Mouse (Mus musculus): ENCODE data around the gene Gm14569.

Gm14569 gene

GRCm38 (mm10) chrX:36491730-36492129 is at the start of gene Gm14569:
Gene Gm14569, minus strand, starts transcription at chrX:36491830.
- no peak for DNase-seq (ENCODE audit: low read depth, low spot score)

GRCm38 (mm10) chrX:36534514-36534913 is 42.9 kb upstream of the Gm14569 start:
- peak; percentile 40 for DNase-seq (ENCODE audit: low read depth, low spot score)

DNA sequence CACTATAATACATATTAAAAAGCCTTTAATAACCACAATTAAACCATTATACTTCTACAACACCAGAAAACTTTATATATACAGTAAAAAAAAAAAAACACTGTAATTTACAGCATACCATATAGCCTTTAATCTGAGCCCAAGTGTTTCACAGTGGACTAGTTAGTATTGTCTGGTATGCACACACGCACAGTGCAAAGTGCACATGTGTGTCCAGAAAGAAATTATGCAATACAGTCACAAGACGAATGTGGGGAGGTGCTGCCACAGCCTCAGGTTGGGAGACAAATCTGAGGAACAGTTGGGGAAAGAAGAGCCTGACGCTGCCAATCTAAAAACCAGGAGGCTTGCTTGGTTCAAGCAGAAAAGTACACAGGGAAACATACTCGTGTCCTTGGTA is 42.1 kb upstream of the Gm14569 start:
- no peak for DNase-seq (ENCODE audit: low read depth, low spot score)

GRCm38 (mm10) chrX:36530251-36530650 is 38.6 kb upstream of the Gm14569 start:
- DNase-seq (ENCODE audit: low read depth, low spot score) = no peak

DNA sequence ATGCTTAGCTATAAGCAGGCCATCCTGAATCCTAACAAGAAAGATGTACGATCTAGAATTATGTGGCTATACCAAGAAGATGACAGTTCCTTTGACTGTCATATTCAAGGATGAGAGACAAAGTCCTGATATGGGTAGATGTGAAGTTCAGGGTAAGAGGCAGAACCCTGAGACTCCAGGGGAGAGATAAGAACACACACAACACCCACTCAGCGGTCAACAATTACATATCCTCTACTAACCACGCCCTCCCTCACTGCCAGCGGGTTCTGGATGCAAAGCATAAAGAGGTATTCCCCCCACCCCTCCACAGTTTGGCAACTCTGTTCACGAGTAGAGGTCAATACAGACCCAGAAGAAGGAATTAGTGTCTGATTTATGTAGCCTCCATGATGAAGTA is 32.1 kb upstream of the Gm14569 start:
- no peak for DNase-seq (ENCODE audit: low read depth, low spot score)

DNA sequence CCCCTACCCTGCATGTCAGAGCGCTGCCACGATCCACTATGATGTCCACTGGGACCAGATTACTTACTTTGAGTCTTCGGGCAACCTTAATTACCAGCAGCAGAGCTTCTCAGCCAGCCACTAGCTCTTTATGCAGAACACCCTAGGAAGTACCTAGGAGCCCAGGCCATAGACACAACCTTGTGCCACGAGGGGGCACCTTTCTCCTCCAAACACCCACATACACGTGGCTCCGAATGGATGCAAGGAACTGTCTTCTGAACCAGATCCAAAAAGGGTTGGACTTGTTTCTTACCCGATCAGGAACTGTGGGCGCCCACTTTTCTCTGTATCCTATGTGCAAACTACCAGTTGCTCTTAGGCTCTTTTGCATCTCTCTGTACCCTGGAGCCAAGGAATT is 22.1 kb upstream of the Gm14569 start:
- no peak for DNase-seq (ENCODE audit: low read depth, low spot score)

DNA sequence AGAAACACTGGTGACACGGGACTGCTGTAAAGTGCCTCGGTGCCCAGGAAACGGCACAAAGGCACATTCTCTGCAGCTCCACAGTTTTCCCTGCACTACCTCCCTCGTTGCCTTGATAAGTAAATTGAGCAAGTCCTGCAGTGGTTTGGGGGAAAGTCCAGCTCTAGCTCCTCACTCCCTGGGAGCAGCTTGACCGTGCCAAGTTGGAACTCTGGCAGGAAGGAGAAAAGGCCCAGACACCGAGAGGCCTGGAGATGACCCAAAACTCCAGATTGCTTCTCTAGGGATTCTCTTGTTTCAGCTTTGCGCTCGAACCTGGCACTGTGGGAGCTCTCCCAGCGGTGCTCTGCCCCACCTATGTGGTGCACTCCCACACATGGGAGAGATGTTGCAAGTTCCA is 21.6 kb upstream of the Gm14569 start:
- no peak for DNase-seq (ENCODE audit: low read depth, low spot score)

GRCm38 (mm10) chrX:36506863-36507262 is 15.2 kb upstream of the Gm14569 start:
- DNase-seq (ENCODE audit: low read depth, low spot score) = peak; percentile 11

DNA sequence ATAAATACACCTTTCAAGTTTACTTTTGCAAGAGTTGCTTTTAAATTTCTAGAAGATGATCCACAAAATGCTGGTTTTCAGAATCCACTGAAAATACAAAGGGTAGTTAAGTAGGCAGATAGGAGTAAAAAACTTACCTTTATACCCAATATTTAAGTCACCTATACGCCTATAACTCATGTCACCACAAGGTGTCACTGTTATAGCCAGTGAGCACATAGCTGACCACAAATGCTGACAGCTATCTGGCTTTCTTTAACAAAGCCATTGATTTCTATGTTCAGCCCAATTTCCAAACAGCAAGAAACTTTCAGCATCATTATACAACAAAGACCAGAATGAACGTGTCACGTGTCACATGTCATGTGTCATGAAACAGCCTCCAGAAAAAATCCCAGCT is 2.1 kb downstream of the Gm14569 start:
- no peak for DNase-seq (ENCODE audit: low read depth, low spot score)

DNA sequence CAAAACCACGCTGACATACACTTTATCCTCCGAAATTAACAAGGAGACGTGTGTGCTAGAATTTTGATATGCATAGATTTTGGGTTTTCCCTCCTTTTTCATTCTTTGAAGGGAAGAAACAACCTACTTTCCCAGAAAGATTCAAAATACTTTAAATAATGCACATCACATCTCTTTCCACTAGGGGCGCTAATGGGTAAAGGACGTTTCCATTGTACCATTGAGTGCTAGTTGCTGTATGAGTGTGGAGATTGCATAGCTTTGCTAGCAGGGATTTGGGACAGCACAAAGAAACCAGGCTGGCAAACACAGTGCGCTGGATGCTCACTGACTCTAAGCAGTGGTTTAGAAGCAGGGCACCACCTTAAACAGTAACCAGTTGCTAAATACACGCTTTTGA is 3.6 kb downstream of the Gm14569 start:
- DNase-seq (ENCODE audit: low read depth, low spot score) = no peak

- DNase-seq (ENCODE audit: low read depth, low spot score) = no peak
Observed at GRCm38 (mm10) chrX:36474873-36475272, 16.8 kb downstream of the Gm14569 start.

DNA sequence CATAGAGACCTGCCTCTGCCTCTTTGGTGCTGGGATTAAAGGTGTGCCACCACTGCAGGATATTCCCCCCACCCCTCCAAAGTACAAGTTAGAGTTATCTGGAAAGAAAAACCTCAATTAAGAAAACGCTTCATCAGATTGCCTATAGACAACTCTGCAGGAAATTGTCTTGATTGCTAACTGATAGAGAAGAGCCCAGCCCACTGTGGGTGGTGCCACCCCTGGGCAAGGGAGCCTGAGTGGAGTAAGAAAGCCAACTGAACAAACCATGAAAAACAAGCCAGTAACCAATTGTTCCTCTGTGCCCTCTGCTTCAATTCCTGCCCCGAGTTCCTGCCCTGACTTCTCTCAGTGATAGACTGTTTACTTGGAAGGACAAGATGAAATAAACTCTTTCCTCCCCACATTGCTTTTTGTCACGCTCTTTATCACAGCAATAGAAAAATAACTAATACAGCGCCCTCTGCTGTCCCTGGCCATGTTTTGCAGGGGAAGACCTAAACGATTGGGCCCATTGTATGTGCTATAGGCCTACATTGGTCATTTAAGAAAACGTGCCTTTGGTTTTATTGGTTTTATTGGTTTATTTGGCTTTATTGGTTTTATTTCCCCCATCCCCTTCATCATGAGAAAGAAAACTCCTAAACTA is 17.4 kb downstream of the Gm14569 start:
- no peak for DNase-seq (ENCODE audit: low read depth, low spot score)

DNA sequence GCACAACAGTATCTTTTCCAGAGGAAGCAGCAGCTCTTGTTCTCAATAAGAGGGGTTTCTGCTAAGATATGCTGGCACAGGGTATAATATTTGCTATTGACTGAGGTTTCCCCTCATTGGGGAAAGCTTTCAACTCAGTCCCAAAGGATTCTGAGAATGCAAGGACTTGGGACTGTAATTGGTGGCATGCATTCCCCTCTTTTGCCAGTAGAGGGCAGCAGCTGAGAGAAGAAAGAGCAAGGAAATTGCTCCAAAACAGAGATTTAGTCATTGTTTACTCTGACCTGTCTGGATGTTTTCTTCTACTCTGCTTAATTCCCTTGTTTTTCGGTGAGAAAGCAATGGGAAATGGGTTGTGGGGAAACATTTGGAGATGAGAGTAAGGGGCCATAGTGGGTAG is 35.6 kb downstream of the Gm14569 start:
- peak; percentile 2 for DNase-seq (ENCODE audit: low read depth, low spot score)

DNA sequence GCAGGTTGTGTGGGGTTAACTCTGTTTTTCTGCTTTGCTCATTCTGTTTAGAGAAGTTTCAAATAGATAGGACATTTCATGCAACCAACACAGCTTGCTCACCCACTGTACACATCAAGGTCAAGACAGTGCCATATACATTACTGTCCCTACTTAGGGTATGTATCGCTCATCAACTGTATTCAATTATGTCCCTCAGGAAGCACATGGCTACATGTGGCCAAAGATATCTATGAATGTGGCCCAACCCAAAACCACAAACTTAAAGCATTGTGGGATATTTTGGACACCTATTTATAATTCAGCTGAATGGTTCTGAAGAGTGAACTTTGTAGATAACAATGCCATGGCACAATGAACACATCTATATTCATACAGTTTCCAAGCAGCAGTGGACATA is 53.7 kb downstream of the Gm14569 start:
- DNase-seq (ENCODE audit: low read depth, low spot score) = no peak

DNA sequence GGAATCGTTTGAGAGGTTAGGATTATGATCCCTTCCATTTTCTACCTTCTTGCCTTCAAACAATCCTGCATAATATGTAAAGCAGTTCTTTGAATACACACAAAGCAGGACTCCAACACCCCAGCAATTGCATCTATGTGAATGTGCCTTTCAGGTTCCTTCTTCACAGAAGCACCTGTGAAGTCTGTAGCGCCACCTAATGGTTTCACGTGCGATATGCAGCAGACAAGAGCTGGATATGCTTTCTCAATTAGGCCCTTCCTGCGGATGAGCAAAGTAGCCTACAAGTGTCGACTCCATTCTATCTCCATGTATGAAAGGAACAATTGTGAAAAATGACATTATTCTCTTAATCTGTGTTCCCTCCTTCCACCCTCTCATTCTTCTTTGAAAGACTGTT is 56.6 kb downstream of the Gm14569 start:
- no peak for DNase-seq (ENCODE audit: low read depth, low spot score)

GRCm38 (mm10) chrX:36419153-36419552 is 72.5 kb downstream of the Gm14569 start:
- DNase-seq (ENCODE audit: low read depth, low spot score) = no peak

DNA sequence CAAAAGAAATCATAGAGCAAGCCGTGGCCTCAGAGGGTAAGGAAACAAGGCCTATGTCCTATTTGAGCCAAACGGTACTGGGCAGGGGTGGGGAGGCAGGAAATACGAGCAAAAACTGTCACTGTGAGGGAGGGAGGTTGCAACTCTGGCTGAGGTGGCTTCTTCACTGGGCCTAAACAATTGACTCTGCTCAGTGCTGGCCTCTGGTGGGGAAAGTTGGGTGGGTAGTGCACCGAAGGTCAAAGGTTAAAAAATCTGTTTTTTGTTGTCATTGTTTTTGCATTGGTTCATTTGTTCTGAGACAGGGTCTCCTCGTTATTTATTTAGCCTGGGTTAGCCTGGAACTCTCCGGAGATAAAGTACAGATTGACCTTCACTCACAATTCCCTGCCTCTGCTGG is 89.3 kb downstream of the Gm14569 start:
- DNase-seq (ENCODE audit: low read depth, low spot score) = no peak

DNA sequence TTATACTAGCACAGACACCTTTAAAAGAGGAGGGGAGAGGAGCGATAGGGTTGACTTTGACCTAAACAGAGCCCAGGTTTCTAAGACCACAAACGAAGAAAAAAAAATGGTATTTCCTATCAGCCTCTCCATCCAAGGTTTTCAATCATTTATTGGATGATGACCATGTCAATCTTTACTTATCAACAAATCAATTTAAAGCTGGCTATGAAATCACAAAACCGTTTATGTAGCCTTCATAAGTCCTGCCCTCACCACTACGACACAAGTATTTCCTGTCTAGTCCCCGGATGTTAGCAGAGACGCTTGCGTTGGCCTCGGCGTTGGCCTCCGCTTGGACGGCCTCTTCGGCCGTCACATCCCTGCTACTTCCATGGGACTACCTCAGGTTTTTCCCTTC is 90.7 kb downstream of the Gm14569 start, which contains the start of gene Gm6268:
Gm6268 (plus strand) TSS at position 301 of the 400 bp plus-strand sequence.
- no peak for DNase-seq (ENCODE audit: low read depth, low spot score)

GRCm38 (mm10) chrX:36393279-36393678 is 98.4 kb downstream of the Gm14569 start:
- no peak for DNase-seq (ENCODE audit: low read depth, low spot score)

DNA sequence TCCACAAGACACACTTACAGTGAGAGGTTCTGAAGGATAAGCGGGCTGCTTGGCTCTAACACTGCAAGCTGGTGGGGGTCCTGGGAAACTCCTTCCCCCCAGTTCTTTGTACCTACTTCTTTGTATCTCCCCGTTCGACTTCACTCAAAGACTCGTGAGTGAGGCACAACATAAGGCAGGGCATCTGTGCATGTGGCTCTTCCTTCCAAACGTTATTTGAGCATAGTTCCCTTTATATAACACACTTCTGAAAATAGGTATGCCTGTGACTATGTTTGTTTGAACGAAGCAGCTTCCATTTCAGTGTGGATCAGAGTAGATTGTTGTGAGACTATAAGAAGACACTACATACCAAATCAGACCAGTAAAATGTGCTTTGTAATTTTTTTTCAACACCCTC is 99.0 kb downstream of the Gm14569 start:
- no peak for DNase-seq (ENCODE audit: low read depth, low spot score)

DNA sequence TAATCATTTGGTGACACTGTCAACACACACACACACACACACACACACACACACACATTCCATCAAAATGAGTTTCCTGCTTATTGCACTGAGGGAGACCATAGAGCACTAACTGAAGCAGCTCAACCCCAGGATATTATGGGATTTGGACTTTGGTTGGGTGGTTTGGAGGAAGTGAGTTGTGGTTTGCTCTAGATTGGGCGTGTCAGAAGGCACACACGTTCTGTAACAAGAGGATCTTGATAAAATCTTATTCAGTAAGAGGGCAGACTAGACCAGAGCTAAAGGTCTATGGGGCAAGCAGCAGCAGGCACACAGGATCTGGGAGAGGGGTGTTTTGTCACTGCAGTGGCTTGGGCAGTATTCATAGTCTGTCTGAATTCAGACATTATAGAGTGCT is 101.1 kb downstream of the Gm14569 start:
- no peak for DNase-seq (ENCODE audit: low read depth, low spot score)

DNA sequence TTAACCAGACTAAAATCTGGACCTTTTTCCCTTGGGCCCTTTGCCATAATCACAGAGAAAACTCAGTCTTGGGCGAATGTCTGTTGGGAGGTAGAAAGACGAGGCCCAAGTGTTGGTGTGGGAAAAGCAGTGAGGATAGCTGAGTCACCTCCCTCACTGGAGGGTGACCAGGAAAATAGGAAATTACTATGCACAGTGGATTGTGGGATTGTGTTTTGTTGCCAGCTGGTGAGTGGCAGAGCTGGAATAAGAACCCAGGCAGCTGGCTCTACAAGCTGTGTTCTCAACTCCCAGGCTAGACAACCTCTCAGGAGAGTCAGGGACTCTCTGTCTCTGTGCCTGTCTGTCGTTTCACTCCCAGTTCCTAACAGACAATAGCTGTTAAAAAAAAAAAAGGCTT is 101.7 kb downstream of the Gm14569 start:
- DNase-seq (ENCODE audit: low read depth, low spot score) = no peak

DNA sequence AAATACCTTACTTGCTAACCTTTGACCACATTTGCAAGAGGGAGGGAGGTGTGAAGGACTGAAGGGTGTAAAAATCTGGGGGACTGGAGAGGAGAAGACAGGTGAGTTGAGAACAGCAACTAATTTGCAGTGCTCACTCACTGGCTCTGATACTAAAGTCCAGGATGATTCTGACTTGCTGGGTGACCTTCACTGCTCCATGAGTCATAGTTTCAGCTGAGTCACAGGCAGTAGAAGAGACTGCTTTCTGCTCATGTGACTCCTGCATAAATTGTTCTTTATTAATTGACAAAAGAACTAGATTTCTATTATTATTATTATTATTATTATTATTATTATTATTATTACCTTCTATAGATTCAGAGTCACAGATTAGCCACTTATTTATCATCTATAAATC is 106.3 kb downstream of the Gm14569 start:
- DNase-seq (ENCODE audit: low read depth, low spot score) = no peak

Data from retina, postnatal 7 days (tissue).